13 mouse cellular contexts compared by ENCODE assay signal in genomic region chr14:122862623-122863022, GRCm38 (mm10). TPM values are rescaled to one million over a fixed set of nuclear protein-coding genes. Genes with fewer than 3 reads are reported as not detected.
DNase-seq lines count a peak whose midpoint lies in the region; ATAC-seq and TF ChIP-seq lines count a peak whose summit lies in the region.
"Had no signal": no experiment of that assay in that cellular context is flagged by ENCODE, and none has a peak within 500 bp of the region (broad histone marks: within the 10 kb centered on the region; RNA-seq: fewer than 3 reads in every experiment).

No protein-coding gene starts in this region.

- TF ChIP-seq POLR2A in brain, embryonic 14.5 days (IDR thresholded peaks at IDR 0.05; ENCODE audit: borderline replicate concordance, extremely low read depth, insufficient read depth, insufficient read length, poor library complexity, severe bottlenecking): no peak

- H3K4me1 ChIP-seq in heart, embryonic 16.5 days (ENCODE audit: control insufficient read depth, insufficient read depth, low read length): peaks cover 10% of the 10 kb centered on the region

- H3K4me3 ChIP-seq in heart, embryonic 16.5 days (ENCODE audit: low read length): no peak overlapping the region
- H3K4me3 ChIP-seq: limb, embryonic 10.5 days had no signal

- no peak overlapping the region for H3K9ac ChIP-seq in heart, embryonic 16.5 days (ENCODE audit: low read length)
- H3K9ac ChIP-seq: liver, postnatal 0 days had no signal

- TF ChIP-seq CTCF in brain, embryonic 14.5 days (IDR thresholded peaks at IDR 0.05; ENCODE audit: borderline replicate concordance, extremely low read depth, insufficient read depth, insufficient read length): no peak

- no peak overlapping the region for H3K4me2 ChIP-seq in heart, embryonic 16.5 days (ENCODE audit: low read depth, low read length)

- H3K36me3 ChIP-seq in heart, embryonic 16.5 days (ENCODE audit: control insufficient read depth, insufficient read depth): no peaks in the 10 kb centered on the region
- H3K36me3 ChIP-seq: G1E; limb, embryonic 10.5 days had no signal

- peak; percentile 29 for DNase-seq in cerebellum, adult 8-10 months
- DNase-seq in cerebellum, postnatal 4 days (ENCODE audit: low spot score in 2 of 2): no peak
- DNase-seq in kidney, postnatal 4 days: peak; percentile 18 to 27
- no peak for DNase-seq in kidney, adult 11 months
- DNase-seq in brain, embryonic 14.5 days (ENCODE audit: low read depth): peak; percentile 89
- DNase-seq in spleen, adult 12 weeks (ENCODE audit: low spot score): no peak
- no peak for DNase-seq in adrenal gland, postnatal 4 days (ENCODE audit: low spot score in 2 of 2)
- DNase-seq: liver, postnatal 0 days; thymus, adult 18-20 months had no signal

- WGBS in heart, embryonic 16.5 days: 21% methylated on average over 4 of the region's 4 CpGs

- 0 out of 2 replicates have a peak, but pooled peaks cover 3% of the 10 kb centered on the region for H3K9me3 ChIP-seq in heart, embryonic 16.5 days (replicated peaks; ENCODE audit: control insufficient read depth, low read length)
- H3K9me3 ChIP-seq: G1E; limb, embryonic 10.5 days had no signal

- peak overlapping the region; percentile 37; the same call in 1 of the 2 replicates for H3K27ac ChIP-seq in heart, embryonic 16.5 days (ENCODE audit: low read length)
- H3K27ac ChIP-seq: limb, embryonic 10.5 days had no signal

- no peaks in the 10 kb centered on the region for H3K27me3 ChIP-seq in heart, embryonic 16.5 days (ENCODE audit: control insufficient read depth, insufficient read depth, low read length)

- no peak for ATAC-seq in heart, embryonic 16.5 days (replicated peaks; ENCODE audit: extremely low read depth, insufficient read depth, low FRiP score)
- ATAC-seq: hindbrain, embryonic 16.5 days; liver, postnatal 0 days had no signal

RNA-seq across cellular contexts. Expression of gene Ggact, which starts 50.9 kb away (rescaled TPM):
- polyA plus RNA-seq in brain, embryonic 14.5 days (2012; rRNA removed): 6.1 and 8.4 TPM in 2 replicates
- polyA plus RNA-seq in heart, embryonic 16.5 days (2015; fragmentation: Nextera tagmentation; extraction: Ambion mirVana): 14.7 and 16.1 TPM in 2 replicates
- 10 to 100 TPM; 43.9 to 49.2 TPM for total RNA-seq in adrenal gland, postnatal 4 days (2021)

Comparison
In these comparisons a context has a peak if more than half of its experiments do, and no peak if none do; other contexts are left out.
1. DNase-seq: peak in cerebellum, adult 8-10 months (single experiment), kidney, postnatal 4 days (2 of 2) and brain, embryonic 14.5 days (single experiment); none in cerebellum, postnatal 4 days (0 of 2), kidney, adult 11 months (single experiment), spleen, adult 12 weeks (single experiment) and adrenal gland, postnatal 4 days (0 of 2).